Mouse (Mus musculus) urinary bladder, adult 18-20 months (tissue): Measurements from ENCODE around the gene Enpp7.
A peak's percentile ranks its signal among the peaks of the same experiment; 100 is the strongest.

ENCODE experiments used
- DNase-seq, 2 experiments: peaks; one replicate each; pipeline ENCODE4 v3.0.0; 2022; ENCODE audit warnings: low spot score in 2 of 2, mixed read lengths in 2 of 2

Enpp7 gene

DNA sequence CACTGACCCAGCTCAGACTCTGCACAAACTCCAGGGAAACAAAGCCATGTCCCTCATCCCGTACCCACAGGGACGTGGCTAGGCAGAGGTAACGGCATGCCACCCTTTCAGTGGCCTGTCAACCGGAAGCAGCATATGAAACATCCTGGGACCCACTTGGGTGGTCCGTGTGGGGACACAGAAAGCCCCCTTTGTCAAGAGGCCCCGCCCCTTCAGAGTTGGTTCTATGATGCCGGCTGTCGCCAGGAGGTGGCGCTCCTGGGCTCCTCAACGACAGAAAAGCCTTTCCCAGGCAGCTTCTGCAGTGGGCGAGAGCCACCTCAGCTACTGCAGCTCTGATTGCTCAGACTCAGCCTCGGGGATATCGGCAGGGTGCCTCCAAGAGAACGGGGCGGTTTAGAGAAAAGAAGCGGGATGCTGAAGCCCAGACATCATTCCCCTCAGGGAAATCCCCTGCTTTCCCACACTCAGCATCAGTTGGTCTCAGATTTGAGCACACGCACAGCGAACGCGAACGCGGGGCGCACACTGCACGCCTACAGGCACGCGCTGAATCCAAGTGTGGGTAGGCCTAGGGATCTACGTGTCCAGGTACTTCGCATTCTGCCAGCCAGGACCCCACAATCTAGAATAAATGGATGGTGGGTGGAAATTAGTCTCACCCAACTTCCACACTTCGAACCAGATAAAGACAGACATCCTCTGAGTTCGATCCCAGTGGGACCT is 10.7 kb downstream of the Enpp7 start:
- DNase-seq = peak; percentile 48 to 63

DNA sequence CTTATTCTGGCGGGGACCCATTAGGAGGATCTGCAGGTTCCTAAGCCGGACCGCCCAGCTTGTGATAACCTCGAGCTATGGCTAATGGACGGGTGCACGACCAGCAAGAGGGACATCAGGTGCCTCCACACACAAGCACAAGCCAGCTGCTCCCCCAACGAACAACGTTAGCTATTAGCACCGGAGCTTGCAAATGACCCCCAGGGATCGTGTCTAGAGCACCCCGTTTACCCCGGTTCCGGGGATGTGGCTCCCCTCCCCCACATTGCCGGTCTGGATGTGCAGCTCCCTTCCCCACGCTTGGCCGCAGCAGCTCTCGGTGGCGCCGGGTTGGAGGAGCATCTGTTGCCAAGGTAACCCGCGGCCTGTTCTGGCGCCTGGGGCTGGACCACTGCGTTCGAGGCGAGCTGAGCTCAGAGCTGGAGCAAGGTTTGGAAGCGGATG is 11.4 kb downstream of the Enpp7 start:
- DNase-seq = no peak

DNA sequence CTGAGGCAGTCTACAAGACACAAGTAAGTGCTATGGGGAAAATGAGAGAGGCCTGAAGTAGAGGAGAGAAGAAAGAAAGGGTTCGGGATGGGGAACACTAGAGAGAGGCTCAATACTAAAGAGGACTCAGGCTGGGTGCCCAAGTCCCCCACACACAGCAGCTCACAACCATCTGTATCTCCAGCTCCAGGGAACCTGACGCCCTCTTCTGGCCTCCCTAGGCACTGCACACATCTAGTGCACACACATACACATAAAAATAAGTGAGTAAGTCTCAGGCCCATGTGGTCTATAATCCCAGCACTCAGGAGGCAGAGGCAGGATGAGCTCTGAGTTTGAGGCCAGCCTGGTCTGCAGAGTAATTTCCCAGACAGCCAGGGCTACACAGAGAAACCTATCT is 12.9 kb downstream of the Enpp7 start:
- DNase-seq = no peak

DNA sequence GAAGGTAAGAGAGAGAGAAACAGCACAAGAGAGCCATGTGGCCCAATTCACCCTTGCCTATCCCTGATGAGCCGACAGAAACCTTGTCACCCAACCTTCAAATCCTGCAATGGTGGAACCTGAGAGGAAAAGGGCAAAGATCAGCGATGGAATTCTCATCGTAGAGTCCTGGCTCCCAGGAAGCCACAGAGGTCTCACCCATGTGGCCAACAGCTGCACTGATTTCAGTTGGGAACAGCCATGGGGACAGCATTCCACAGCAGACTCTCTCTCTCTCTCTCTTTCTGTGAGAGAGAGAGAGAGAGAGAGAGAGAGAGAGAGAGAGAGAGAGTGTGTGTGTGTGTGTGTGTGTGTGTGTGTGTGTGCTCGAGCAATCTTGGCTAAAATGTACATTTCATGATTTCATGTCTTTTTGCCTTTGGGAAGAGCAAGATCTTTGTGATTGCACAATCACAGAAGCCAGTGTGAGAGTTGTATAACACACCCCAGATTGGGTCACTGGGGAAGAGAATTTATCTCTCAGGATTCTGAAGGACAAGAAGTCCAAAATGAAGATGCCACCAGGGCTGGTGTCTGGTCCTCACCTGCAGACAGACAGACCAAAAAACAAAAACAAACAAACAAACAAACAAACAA is 13.6 kb downstream of the Enpp7 start:
- no peak for DNase-seq

DNA sequence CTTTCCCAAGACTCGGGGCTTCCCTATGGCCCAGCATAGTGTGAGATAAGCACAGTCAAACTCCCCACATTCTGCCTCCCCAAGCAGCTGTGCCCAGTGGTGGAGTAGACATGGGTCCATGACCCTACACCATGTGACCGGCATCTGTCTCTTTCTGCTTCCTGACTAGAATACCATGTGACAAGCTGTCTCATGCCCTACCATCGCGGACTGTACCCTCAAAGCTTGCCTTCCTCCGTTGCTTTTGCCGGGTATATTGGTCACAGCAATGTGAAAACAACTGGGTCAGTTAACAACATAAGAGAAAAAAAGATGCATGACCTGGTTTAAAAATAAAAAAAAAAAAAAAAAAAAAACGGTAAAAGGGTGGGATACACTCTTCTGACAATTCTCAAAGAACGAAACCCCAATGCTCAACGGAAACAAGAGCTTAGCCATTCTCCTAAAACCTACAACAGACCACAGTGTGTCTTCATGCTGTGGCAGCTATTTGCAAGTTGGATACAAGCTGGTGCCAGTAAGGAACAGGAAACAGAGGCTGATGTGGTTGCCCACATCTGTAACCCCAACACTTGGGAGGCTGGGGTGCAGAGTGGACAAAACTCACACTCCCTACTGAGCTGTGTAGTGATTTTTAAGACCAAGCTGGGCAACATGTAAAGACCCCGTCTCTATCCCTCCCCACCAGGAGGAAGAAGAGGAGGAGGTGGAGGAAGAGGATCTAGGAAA is 17.7 kb downstream of the Enpp7 start:
- DNase-seq = no peak

DNA sequence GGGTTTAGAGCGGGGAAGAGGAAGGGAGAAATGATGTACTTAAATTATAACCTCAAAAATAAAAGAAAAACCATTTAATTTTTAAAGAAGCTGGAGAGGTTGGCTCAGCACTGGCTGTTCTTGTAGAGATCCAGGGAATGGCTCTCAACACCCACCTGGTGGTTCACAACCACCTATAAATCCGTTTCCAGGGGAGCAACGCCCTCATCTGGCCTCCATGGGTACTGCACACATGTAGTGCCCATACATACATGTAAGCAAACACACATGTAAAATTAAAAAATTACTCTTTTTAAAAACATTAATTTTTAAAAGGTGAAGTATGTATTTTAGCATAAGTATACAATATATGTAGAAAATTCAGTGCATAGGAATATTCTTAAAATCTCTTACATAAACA is 18.5 kb downstream of the Enpp7 start:
- no peak for DNase-seq

DNA sequence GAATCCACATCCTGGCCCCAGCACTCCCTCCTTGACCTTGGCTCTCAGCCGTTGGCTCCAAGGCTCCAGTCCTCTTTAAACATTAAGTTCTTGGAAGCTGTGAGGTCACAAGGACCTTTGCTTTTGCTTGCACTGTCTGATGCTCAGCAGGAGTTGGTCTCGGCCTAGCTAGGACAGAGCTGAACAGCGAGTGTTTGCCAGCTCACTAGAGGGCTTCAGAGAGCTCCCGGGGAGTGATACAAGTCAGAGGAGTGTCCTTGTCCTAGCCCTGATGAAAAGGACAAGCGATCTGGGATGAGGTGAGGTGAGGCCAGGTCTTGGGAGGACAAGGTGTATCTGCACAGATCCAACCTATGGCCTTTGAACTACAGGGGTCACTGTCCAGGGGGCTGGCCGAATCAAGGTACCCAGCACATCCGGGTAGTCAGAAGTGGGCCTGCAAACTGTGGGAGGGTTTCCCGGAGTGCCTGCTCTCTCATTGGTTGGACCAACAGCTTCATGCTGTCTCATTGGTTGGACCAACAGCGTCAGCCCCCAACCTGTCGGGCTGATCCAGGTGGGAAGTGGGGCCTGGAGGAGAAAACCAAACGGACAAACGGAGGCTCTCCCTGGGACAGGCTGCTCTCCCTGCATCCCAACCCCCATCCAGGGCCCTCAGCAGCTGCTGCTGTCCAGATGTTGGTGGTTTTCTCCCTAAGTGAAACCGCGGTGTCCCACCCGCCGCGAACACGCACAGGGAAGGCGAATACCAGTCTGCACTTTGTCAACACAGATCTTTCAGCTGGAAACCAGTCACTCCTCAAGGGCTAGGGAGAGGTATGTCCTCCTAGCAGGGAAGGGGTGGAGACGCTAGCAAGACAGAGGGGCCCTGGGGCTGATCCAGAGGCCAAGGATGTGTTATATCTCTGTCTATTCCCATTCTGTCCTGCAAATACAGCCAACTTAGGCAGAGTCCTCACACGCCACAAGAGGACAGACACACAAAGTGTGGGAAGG is 19.8 kb downstream of the Enpp7 start:
- DNase-seq = no peak

DNA sequence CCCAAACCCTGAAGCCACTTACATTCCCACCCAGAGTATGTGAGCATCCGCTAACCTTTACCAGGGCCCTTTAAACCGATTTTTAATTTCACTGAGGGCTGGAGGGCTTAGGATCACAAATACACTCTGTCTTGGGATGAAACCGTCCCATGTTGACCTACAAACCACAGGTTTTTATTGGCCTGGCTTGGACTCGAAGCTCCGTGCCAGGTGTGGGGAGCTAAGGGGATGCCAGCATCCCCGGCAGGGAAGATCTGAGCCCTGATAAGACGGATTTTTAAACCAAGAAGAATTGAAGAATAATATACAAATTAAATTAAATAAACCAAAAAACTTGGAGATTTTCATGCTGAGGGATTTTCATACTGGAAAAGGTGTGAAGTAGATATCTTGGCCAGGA is 26.5 kb downstream of the Enpp7 start:
- DNase-seq = no peak

DNA sequence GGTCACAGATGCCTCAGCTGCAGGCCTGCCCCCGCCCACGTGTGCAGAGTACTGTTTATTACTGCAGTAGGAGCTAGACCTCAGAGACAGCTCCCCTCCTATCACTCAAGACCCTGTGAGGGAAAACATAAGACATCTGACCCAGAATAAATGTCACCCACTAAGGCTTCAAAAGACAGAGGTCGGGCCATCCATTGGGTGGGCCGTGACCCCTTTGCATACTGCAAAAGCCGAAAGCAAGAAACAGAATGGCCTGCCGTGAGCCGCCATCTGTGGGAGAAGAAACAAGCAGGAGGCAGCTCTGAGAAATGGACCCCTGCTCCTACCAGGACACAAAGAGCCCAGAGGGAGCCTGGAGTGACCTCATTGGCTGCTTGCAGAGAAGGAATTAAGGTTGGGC is 29.5 kb downstream of the Enpp7 start:
- no peak for DNase-seq

DNA sequence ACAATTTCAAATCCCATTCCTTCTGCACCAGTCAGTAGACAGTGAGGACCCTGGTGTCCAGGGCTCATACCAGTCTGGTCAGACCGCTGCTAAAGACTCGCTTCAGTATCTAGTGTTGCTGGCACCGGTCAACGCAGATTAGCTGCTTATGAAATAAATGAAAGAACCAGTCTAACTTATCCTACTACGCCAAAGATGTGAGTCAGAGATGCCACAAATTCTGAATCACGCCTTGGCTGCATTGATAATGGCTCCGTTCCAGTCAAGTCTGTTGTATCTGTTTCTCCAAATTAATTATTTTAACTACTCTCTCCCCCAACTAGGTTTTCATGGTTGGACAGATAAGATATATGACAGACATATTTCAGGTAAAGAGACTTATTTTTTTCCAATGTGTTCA is 33.2 kb downstream of the Enpp7 start:
- no peak for DNase-seq

DNA sequence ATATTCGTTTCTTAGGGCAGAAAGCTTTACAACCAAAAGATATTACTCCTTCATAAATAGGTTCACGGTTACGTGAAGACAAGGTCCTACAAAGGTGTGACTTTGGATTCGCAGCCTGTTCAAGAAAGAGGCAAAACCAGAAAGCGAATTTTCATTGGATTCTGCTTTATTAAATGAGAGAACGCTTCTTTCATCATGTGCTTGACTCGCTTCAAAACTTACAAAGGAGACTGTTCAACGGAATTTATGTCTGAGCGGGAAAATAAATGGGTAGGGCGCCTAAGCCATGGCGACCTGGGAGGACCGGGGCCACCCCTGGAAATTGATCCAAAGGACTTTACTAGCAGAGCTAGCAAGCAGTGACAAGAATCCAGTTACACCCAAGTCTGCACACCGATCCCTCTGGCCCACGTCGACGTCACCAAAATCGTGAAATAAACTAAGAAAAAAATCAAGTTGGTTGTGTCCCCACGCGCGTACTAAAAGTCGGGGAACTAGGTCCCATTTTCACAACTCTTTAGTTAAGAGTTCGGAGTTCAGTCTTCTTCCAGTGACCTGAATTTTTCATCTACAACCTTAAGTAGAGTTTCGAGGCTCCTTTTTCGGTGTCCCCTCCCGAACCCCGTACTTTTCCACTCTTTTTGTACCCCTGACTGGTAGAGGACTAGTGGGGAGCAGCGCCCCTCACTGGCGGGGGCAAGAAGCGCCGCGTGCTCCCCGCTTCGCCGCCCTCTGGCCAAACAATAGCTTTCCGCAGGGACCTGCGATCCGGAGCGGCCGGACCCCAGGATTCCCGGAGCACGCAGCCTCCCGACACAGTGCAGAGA is 34.3 kb downstream of the Enpp7 start:
- DNase-seq = no peak

DNA sequence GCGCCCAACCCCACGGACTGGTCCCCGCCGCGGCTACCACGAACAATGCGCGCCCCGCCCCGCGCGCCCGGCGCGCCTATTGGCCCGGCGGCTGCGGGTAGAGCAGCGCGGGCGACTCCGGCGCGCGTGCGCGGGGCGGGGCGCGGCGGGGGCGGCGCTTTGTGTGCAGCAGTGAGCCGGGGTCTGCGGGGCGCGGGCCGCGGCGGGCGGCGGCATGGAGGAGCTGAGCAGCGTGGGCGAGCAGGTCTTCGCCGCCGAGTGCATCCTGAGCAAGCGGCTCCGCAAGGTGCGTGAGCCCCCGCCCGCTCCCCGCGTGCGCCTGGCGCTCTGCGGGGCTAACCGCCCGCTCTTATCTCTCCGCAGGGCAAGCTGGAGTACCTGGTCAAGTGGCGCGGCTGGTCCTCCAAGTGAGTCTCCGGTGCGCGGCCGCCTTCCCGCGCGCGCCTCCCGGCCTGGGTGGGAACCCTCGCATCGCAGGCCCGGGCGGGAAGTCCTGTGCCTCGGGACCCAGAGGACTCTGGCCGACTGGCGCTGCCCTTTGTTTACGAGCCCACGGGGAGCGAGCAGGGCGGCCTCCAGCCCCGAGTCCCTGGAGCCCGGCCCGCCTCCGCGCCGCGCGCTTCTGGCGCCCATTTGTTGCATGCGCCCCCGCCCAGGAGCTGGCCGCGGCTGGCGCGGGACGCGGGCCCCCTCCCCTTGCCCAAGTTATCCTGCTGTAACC is 35.1 kb downstream of the Enpp7 start, which contains the start of gene Cbx2:
TSS of gene Cbx2 (plus strand) at position 68 of the 721 bp plus-strand sequence.
- DNase-seq = peak; percentile 73 to 78

DNA sequence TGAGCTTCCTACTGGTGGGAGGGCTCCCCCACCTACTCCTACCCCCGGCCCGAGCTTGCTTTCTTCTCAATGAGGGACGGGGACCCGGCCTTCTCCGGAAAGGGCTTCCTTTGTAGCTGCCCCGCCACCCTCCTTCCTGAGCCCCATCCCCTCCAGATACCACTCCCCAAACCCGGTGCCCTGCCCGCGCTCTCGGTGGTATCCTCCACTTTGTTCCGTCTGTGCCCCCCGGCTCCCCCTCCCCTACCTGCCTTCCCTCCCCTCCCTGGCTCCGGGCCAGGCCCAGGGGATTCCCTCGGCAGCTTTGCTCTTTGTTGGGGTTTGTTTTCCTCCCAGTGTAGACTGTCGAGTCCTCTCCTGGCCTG is 35.6 kb downstream of the Enpp7 start:
- DNase-seq = no peak

DNA sequence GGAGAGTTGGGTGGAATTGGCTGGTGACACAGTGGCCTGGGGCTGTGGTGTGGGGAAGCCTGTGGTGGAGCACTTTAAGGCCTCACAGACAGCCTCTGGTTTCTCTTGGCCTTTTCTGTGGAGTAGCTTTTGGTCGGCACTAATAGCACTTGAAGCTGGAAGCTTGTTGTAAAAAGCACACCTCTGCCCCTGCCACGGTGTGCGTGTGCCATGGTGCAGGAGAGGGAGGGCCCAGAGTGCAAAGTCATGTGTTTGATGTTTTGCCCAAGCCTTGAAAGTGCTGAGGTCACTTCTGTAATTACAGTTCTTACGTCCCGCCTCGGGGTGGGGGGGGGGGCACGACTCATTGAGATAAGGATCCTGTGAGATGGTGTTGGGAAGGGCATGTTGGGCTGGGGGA is 36.3 kb downstream of the Enpp7 start:
- DNase-seq = no peak

DNA sequence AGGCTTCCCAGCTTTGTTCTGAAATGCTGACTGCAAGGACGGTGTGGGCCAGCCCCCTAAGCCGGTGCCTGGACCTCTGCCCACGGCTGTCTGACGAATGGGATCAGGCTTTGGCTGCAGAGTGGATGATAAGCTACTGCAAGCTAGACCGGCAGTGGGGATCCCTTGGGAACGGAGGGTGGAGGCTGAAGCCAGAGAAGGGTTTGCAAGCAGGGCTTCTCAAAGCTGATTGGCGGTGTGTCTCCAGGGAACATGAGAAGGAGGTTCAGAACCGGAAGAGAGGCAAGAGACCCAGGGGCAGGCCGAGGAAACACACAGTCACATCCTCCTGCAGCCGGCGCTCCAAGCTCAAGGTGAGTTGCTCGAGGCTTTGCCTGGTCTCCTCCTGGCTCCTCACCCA is 38.2 kb downstream of the Enpp7 start:
- DNase-seq = no peak

DNA sequence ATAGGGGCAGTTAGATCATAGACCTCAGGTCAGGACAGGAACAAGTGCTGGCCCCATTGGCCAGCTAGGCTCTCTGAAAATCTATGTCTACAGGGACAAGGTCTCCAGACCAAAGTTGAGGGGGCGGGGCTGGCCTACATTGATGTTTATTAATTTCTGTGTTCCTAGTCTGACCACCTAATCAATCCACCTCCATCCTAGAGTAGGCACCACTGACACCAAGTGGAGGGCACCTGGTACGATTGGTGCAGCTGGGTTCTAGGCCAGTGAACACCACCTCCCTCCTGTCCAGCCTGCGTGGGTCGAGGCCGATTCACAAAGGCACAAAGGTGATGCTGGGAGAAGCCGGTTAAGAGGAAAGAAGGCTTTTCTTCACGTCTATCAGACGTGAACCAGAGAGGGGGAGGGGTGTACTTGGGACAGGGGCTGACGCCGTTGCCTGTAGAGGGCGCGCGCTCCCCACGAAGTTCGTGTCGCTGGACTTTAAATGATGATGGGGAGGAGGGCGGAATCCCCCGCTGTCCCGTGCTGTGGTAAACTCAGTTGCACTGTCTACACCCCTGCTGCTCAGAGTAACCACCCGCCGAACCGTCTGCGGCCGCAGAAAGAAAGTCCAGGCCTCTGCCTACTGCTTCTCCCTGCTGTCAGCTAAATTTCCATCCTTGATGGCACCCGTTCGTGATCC is 46.0 kb downstream of the Enpp7 start:
- no peak for DNase-seq

DNA sequence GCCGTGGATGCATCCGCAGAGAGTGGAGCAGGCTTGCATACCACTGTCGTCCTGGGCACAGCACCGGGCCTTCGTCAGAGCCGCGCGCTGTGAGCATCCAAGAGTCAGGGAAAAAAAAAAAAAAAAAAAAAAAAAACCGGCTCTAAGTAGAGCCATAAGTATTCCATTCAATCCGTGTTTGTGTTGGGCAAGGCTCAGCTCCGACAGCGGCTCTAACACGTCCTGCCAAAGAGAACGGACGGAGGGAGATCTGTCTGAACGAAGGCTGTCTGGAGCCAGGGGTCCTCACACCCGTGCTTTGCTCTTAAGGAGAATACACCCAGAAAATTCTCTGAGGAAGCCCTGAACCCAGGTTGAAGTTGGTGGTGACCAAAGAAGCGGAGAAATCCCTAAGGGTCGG is 46.6 kb downstream of the Enpp7 start:
- DNase-seq = no peak

DNA sequence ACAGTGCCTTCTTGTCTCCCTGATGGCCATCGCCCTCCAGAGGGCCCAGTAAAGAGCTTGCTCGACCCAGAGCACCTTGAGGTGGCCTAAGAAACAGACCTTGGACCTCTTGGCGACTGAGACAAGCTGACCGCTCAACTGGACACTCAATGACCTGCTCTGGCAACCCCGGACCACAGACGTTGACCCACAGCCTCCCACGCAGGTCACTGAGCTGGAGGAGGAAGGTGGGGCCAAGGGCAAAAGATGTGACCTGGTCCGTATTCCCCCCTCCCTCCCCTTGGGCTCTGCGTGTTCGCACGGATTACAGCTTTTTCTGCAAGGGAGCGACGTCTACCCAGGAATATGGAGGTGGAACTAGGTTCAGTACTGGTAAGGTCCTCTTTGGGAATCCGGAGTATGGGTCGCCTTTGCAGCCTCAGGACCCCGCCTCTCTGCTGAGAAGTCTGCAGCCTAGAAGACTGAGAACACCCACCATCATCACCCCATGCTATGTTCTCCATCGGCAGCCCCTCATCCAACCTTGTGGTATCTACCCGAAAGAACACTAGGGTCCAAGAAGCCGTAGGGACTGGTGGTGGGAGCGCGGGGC is 47.2 kb downstream of the Enpp7 start:
- DNase-seq = no peak

DNA sequence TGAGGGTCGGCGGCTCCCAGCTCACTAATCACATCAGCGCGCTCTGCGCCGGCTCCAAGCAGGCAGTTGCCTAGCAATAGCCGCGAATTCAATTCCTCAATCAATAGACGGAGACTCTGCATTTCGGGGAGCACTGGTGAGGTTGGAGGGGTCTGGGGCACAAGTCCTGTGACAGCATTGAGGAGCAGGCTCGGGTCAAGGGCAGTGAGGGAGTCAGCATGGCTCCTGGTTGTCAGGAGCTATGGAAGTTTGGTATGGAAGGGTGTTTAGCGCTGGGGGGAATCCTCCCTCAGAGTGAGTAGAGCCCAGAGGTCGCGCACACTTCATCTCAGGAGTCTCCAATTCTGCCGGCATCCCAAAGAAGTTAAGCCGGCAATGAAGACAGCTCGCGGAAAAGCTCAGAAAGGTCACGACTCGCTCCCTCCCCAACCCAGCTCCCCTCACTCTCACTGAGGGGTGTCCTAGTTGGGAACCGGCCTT is 47.7 kb downstream of the Enpp7 start:
- DNase-seq = no peak
